Mouse (Mus musculus) layer of hippocampus, postnatal 10 days (tissue): Measurements from ENCODE around the gene Cfap100. TPM values are rescaled to one million over a fixed set of nuclear protein-coding genes. Genes with fewer than 3 reads are reported as not detected.

Experiments
- DNase-seq, 2 experiments: peaks; one replicate each; pipeline ENCODE4 v3.0.0; 2021; ENCODE audit warnings: low spot score in 2 of 2
- long read RNA-seq: library from polyadenylated mRNA; stranded (forward); transcript quantifications from one replicate; pipeline ENCODE4 v2.0.0, GENCODE M21; 2023
- total RNA-seq, 2 experiments: library from RNA; stranded (reverse); gene quantifications; 2 replicates each; pipeline ENCODE4 v1.2.3; 2021

Gene Cfap100
- 1 to 10 TPM; 8.8 to 9.2 TPM for total RNA-seq
- long read RNA-seq, partial matches to known transcripts: 1 of 4 reads
- long read RNA-seq, other reads (novel, unspliced or antisense): 3 of 4 reads

DNA sequence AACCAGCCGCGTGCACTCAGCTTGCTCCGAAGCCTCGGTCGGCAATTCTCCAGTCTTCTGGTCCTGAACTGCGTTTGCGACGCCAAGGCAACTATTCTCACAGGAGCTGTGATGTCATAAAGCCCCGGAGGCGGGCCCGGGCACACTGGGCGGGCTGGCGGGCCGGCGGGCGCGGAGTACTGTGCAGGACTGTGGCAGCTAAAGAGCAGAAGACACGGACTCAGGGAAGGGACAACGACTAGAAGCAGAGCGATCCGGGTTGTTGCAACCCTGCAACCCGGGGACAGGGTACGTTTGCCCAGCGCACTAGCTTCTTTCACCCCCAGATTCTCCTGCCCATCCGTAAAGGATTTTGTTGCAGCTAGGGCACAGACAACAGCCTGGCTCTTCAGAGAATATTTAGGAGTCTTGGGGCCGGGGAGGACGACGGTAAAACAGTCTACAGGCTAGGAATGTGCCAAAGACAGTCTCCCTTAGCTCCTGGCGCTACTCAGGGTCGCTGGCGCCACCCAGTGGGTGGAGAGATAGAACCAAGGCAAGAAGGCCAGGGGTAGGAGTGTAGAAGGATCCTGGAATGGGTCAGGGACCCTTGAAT, at the start of gene Cfap100:
Gene Cfap100, minus strand, starts transcription at position 418 of the 595 bp plus-strand sequence.
- DNase-seq: peak; percentile 76 to 85

DNA sequence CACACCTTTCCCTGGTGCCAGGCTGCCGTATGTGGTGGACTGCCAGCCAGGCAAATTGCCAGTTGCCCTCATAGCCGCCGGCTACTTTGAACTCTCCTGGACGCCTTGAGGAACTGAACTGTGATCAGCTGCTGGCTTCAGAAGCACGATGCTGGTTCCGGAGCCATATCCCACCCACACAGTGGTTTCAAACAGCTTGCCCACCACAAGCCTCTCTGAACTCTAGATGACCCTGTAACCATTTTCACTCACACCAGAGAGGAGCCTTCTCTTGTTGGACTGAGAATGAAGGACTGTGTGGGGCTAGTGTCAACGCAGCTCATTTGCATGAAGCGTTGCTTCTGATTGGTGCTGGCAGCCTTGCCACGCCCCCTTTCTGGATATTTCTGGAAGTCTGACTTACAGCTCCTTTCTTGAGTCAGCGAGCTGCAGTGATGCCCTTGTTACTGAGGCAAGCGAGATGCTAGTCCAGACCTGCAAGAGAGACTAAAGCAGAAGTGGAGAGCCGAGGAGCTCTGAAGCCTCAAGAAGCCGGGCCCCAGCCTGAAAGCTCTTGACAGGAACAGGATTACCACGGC, 48.4 kb upstream of the Cfap100 start:
- peak; percentile 41 to 49 for DNase-seq

DNA sequence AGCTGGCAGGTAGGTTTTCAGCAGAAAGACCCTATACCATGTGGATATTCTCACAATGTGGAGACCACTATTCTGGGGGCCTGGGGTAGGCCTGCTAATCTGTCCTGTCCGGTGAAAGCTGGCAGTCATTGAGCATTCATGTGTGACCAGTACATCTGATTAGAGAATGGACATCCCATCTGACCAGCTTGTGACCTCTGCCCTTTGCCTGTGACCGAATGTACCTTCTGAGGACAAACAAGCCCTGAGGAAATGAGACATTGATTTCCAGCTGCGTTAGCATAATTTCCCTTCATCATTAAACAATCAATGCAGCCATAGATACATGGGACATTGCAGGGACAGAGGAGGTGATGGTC, 47.2 kb upstream of the Cfap100 start:
- no peak for DNase-seq

DNA sequence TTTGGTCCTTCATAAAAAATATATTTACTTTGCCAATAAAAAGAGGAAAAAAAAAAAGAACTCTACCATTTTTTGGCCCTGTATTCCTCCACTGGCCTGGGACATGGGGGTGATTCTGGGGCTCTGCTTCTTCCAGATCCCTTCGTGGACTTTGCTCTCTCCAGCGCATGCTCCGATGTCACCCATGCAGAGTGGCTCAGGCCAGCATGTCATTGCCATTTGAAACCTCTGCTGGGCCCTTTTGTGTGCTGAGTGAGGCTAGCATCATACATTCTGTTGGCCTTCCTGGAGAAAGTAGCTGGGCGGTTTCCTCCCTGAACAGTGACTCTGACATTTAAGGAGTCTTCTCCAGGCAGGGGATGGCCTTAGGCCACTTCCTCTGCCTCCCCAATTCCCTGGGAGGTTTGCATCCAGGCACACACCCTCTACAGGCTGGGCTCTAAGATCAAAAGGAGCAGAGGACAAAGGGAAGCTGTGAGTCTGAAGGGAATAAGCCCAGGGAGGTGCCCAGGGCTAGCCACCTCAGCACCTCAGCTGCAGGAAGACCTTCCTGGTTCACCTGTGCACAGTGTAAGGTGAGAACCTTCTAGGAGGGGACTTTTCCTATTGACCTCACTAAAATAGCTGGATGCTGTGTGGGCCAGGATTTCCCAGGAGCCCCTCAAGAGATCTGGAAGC, 46.7 kb upstream of the Cfap100 start:
- DNase-seq: no peak

DNA sequence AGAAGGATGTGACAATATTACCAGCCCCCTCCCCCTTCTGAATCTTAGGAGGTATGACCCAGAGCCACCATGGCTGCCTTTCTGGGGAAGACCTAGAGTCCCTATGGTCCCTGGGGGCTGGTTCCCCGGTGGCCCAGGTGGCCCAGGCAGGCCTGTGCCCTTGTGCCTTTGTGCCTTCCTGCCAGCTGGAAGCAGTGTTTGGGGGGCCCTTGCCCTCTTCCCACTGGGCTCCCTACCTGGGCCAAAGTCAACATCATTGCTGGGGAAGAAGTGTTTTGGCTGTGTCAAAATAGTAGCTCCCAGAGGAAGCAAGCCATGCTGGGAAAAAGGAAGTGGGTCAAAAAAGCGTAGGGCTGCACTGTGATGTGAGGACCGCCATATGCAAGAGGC, 45.8 kb upstream of the Cfap100 start:
- no peak for DNase-seq

DNA sequence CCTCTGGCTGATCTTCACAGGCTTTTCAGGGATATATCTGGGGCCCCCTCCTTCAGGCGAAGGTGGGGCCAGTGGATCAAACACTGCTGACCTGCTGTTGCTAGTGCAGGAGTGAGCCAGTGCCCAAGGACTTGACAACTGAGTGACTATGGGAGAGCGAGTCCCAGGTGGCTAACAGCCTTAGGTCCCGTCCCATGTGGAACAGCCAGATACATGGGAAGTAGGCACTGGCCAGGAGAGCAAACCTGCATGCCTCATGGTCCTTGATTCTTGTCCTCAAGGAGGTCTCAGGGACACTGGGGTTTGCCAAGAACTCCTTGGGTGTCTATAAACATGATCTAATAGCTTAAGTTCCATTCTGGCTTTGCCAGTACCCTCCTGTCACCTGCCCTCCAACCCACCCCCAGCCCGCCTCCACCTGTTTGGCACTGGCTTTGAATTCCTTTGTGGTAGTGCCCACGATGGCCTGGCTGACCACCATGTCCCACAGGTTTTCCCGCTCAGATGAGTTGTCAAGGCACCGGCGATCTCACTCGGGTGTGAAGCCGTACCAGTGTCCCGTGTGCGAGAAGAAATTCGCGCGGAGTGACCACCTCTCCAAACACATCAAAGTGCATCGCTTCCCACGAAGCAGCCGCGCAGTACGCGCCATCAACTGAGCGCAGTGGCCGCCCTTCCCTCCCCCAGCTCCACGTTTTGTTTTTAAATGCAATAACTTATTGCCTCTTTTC, 45.2 kb upstream of the Cfap100 start:
- no peak for DNase-seq

DNA sequence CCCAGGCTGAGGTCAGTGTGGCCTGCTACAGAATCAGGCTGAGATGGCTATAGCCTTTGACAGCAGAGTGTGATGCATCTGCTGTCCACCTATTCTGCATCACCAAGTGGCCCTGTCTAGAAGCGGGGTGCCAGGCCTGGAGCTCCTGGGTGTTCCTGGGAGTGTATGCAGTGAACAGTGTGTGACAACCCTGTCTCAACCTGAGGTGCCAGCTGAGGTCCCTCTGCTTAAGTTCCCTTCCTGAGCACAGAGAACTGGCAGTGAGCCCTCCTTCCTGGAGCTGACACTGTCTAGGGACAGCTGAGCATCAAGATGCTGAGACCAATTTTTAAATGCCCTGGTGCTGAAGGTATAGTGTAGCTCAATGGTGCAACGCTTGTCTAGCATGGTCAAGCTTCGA, 44.1 kb upstream of the Cfap100 start:
- DNase-seq: no peak

DNA sequence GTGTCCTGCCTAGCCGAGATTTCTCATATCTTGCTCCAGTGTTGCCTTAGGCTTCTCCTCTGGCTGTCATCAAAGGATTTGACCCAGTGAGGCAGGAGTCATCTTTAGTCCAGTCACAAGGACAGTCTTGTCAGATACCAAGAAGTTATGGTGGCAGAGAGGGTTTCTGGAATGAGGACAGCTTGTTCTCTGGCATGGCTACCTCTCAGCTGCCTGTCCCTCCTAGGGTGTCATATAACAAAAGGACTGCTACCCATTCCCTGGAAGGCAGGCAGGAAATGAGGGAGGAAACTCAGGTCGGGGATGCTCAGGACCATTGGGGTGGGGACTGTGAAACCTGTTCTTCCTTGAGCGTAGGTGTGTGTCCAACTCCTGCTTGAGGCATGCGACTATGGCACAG, 43.5 kb upstream of the Cfap100 start:
- DNase-seq: no peak

DNA sequence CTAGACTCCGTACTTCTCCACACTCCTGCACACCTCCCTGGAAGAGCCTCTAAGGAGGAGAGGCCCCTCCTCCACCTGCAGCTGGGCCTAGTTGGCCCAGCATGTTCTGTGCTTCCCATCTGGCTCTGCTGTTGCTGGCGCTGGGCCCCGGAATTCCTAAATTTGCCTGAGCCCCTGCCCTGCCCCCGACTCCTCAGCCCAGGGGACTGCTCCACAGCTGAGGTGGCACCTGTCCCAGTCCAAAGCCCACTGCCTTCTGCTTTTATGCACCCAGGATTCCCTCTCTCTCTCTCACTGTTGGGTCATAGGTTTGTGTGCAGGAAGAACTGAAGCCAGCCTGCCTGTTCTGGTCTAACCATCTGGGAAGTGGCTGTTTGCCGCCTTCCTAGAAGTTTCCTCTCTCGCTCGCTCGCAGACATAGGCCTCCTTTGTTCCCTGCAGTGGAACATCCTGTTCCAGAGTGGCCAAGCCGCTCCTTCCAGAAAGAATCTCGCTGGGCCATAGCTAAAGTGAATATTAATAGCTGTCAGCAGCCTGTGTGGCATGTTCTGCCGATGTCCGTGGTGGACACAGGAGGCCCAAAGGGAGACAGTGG, 42.4 kb upstream of the Cfap100 start:
- DNase-seq: peak; percentile 67

DNA sequence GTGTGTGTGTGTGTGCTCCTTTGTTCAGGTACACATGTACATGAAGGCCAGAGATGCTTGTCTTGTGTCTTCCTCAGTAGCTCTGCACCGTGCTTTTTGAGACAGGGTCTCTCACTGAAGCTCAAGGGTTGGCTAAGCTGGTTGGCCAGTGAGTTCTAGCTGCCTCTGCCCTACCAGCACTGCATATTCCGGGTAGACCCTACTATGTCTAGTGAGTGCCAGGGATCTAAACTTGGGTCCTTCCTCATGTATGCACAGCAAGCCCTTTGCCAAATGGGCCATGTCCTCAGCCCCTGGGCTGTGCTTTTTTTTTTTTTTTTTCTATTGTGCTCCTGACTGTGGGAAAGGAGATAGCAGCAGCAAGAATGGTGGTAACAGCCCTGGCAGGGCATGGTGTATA, 41.7 kb upstream of the Cfap100 start:
- DNase-seq: no peak

DNA sequence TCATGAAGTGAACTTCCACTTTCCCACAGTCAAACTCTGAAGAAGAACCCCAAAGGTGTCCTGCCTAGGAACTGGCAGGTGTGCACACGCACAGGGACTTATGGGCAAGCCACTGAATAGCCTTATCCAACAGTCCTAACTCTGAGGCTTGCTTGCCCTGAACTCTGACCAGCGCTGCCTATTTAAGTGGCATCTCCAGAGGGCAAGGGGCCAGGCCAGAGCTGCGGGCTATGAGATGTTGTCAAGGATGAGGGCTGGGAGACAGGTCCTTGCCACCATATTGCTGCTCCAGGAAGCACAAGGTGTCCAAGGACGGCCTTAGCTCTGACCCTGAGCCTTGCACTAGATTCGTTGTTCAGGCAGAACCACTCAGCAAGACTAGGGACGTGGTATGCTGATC, 40.4 kb upstream of the Cfap100 start:
- DNase-seq: no peak

DNA sequence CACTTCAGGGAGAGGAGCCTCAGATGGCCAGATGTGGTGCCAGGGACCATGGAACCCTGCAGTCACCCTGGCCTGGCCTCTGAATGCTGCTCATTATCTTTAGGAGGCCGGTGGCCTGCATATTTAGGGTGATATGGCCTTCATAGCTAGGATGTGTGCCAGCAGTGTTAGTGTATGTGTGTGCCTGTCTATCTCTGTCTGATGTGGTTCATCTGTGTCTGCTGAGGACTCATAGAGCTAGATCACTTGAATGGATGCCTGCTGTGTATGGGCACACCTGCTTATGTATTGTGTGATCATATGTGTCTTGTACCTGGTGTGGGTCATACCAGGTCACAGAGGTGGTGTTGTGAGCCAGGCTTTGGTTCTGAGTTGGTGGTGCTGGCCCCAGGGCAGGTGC, 39.6 kb upstream of the Cfap100 start:
- no peak for DNase-seq

DNA sequence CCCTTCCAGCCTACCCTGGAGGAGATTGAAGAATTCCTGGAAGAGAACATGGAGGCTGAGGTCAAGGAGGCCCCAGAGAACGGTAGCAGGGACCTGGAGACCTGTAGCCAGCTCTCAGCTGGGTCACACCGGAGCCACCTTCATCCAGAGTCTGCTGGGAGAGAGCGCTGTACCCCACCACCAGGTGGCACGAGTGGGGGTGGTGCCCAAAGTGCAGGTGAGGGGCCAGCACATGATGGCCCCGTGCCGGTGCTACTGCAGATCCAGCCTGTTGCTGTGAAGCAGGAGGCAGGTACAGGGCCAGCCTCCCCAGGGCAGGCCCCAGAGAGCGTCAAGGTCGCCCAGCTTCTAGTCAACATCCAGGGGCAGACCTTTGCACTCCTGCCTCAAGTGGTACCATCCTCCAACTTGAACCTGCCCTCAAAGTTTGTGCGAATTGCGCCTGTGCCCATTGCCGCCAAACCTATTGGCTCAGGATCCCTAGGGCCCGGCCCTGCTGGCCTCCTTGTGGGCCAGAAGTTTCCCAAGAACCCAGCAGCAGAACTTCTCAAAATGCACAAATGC, 38.3 kb upstream of the Cfap100 start:
- DNase-seq: no peak

DNA sequence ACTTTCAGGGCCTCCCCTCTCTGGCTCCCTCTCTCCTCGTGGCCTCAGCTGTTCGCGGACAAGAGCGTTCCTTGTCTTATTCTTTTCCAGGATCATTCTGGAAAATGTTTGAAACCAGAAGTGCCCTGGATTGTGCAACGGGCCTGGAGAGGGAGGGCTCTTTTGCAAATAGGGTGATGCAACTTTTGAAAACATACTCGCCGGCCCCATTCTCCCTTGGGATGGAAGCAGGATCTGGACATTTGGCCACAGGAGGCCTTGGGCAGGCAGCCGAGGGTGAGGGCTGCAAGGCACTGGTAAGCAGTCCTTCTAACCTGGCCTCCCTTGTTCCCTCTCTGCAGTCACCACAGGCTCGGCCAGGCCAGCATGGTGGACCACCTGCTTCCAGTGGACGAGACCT, 37.5 kb upstream of the Cfap100 start:
- no peak for DNase-seq

DNA sequence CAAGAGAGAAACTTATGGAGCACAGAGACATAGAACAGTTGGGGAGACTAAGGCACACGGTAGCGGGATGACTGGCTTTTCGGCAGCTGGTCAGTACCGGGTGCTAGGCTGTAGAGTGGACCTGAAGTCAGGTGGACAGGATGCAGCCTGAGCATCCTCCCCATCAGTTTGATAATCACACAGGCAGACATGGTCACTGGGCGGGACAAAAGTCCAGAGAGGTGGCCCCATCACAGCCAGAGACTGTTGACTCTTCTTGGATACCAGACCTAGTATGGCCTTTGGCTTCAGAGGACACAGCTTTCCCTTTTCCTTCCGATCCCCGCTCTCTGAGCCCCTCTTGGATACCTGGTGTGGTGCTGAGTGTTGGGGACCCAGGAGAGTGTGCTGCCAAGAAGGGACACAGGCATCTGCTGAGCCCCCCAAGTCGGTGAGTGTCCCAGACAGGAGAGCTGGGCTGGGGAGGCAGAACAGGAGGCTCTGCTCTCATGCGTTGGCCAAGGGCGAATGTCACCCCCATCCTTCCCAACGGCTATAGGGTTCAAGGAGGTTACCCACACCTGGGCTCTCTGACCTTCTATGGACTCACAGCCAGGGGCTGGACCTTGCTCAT, 36.5 kb upstream of the Cfap100 start:
- no peak for DNase-seq

DNA sequence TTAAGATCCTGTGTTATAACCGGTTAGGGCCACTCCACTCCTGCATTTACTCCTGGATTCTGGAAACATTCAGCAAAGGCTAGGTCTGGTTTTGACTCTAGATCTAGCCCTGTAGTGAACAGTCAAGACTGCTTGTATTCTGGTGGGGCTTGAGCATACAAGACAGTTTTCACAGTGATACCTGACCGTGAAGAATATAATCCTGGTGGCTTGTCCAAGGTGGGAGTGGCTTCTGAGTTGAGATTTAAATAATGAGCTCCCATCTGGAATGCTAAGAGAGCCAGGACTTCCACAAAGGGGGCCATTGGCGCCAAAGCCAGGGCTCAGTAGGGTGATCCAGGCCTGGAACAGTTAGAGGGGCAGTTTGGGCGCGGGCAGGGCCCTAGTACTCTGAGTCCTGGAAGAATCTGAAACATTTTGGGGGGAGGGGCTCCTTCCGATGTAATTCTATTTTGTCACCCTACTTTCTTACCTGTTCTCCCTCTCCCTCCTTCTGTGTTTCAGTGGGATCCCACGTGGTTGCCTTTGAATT, 35.4 kb upstream of the Cfap100 start:
- peak in 1 of 2 experiments; percentile 36 for DNase-seq

DNA sequence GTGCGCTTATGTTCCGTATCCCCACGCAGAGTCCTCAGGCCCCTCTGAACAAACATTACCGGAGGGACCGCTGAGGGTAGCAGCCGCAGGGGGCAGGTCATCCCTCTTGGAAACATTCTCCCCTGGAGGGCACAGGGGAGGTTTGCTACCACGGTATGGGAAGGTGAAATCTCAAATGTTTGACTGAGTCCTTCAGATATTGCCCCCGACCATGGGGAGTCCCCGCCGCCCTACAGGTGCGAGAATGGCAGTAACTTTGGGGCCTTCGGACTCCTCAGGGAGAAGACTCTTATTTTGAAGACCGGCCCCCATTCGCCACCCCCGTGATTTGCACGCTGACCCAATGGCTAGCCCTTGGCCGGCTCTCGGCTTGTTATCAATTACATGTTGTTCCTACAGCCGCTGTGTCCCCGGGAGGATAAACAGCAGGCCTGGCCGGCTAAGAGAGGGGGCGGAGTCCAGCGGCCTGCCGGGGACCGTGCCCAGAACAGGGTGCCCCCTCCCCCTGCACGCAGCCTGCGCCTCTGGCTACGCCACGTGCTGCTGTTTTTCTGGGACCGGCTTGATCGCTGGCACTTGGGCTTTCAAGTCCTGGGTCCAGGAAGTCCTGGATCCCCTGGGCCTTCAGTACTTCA, 34.7 kb upstream of the Cfap100 start:
- peak; percentile 80 to 86 for DNase-seq

DNA sequence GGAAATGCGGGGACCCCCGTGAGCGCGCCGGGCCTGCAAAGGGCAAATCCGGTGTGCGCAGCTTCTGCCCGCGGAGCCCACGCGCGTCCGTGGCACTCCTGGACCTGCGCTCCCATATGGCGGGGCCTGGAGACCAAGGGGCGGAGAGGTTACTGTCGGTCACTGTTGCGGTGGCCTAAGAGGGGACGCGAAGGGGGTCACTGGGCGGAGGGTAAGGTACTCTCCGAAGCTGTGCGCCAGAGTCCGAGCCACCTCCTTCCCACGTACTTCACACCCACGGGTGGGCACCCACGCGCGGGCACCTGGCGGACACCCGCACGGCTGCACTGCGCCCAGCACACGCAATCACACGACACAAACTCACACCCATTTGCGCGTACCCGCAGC, 34.2 kb upstream of the Cfap100 start:
- peak in 1 of 2 experiments; percentile 48 for DNase-seq

DNA sequence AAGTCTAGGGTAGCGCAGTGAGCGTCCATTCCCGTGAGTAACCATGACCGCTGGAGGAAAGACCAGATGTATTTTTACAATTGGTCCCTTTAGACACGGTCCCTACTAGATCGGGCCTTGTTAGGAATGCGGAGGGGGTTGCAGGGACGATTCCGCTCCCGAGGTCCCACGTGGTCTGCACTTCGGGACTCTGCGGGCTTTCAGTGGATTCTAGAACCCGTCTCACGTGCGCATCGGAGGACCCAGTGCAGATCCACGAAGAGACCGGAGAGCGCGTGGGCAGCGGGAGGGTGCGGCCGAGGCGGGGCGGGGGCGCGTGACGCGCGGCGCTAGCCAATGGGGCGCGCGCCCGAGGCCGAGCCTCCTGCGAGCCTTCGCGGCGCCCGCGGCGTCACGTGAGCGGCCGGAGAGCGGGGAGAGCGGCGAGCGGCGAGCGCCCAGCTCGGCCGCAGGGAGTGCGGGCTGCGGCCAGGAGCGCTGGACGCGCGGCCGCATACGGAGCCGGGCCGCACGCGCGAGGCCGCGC, 33.6 kb upstream of the Cfap100 start, which contains the start of gene Klf15:
Gene Klf15, plus strand, starts transcription at position 396 of the 526 bp plus-strand sequence.
- DNase-seq: peak; percentile 74 to 81

DNA sequence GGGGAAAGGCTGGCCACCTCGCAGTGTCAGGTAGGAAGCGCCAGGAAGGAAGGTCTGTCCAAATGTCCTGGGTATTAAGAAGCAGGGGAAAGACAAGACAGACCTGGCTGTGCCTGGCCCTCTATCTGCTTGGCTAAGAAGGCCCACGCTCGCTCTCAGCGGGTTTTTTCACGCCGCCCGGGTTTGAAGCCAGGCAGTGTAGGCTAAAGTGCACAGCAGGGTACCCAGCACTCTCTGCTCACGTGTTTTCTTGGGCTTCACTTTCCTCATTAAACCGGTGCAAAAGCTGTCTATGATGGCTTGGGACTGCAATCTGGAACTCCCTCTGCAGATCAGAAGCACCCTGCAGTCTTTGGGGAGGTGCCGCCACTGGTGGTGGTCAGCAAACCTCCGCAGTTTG, 33.2 kb upstream of the Cfap100 start:
- no peak for DNase-seq
